In the genomic region with DNA sequence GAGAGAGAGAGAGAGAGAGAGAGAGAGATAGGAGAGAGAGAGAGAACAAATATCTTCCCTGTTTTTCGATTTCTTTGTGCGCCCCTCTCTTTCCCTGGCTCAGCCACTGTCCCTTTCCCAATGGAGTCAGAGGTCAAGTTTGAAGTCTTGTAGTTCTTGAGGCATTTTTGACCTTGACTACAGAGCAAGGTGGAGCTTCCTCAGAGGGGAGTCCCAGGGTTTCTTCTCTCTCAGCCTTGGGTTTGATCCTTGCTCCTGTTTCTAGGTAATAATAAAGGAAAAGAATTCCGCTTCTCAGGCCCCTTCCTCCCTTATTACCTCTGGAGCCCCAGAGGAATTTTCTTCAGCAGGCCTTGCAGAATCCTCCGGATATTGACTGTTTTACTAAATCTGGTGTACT, we compare ENCODE assay signal across 10 mouse cellular contexts. TPM values are rescaled to one million over a fixed set of nuclear protein-coding genes. Genes with fewer than 3 reads are reported as not detected.
DNase-seq lines count a peak whose midpoint lies in the region; ATAC-seq lines count a peak whose summit lies in the region.
"Had no signal": no experiment of that assay in that cellular context is flagged by ENCODE, and none has a peak within 500 bp of the region (broad histone marks: within the 10 kb centered on the region; RNA-seq: fewer than 3 reads in every experiment).

No protein-coding gene starts in this region.

- DNase-seq in liver, embryonic 11.5 days (ENCODE audit: low spot score): no peak
- no peak for DNase-seq in cerebellum, postnatal 25 days
- DNase-seq in kidney, adult 11 months: no peak
- DNase-seq: cerebellum, adult 11 months had no signal

- H3K4me2 ChIP-seq in liver, embryonic 11.5 days: peak overlapping the region; percentile 15; the same call in 1 of the 2 replicates
- H3K4me2 ChIP-seq in liver, embryonic 12.5 days: no peak overlapping the region
- H3K4me2 ChIP-seq in forebrain, embryonic 13.5 days: peak overlapping the region; percentile 76
- H3K4me2 ChIP-seq in limb, embryonic 13.5 days (replicated peaks): peak overlapping the region; percentile 98
- H3K4me2 ChIP-seq in stomach, embryonic 16.5 days (ENCODE audit: low read depth, low read length): peak overlapping the region; percentile 94

- H3K36me3 ChIP-seq in liver, embryonic 11.5 days (ENCODE audit: control insufficient read depth, insufficient read depth, low read length): no peaks in the 10 kb centered on the region
- H3K36me3 ChIP-seq in liver, embryonic 12.5 days: no peaks in the 10 kb centered on the region
- peaks cover 19% of the 10 kb centered on the region for H3K36me3 ChIP-seq in forebrain, embryonic 13.5 days (ENCODE audit: poor library complexity, severe bottlenecking)
- peaks cover 11% of the 10 kb centered on the region; the same call in 1 of the 2 replicates for H3K36me3 ChIP-seq in limb, embryonic 13.5 days
- H3K36me3 ChIP-seq in stomach, embryonic 16.5 days (ENCODE audit: control insufficient read depth, insufficient read depth, low read length): no peaks in the 10 kb centered on the region

- peaks cover 49% of the 10 kb centered on the region for H3K27me3 ChIP-seq in liver, embryonic 11.5 days (replicated peaks; ENCODE audit: control insufficient read depth, insufficient read depth, low read length)
- H3K27me3 ChIP-seq in liver, embryonic 12.5 days (replicated peaks): peaks cover 77% of the 10 kb centered on the region
- no peaks in the 10 kb centered on the region for H3K27me3 ChIP-seq in forebrain, embryonic 13.5 days
- no peaks in the 10 kb centered on the region for H3K27me3 ChIP-seq in limb, embryonic 13.5 days
- H3K27me3 ChIP-seq in stomach, embryonic 16.5 days (ENCODE audit: control insufficient read depth, insufficient read depth, low read length): no peaks in the 10 kb centered on the region

- 17% methylated on average over 4 of the region's 4 CpGs for WGBS in liver, embryonic 11.5 days
- 23% methylated on average over 4 of the region's 4 CpGs for WGBS in liver, embryonic 12.5 days (ENCODE audit: insufficient replicate concordance)
- WGBS in forebrain, embryonic 13.5 days: 0% methylated on average over 4 of the region's 4 CpGs
- 8% methylated on average over 4 of the region's 4 CpGs for WGBS in limb, embryonic 13.5 days
- WGBS in stomach, embryonic 16.5 days: 35% methylated on average over 4 of the region's 4 CpGs

- H3K4me1 ChIP-seq in liver, embryonic 11.5 days (replicated peaks; ENCODE audit: control insufficient read depth, insufficient read depth, low read length): peaks cover 5% of the 10 kb centered on the region; the same call in 1 of the 2 replicates
- H3K4me1 ChIP-seq in liver, embryonic 12.5 days: no peaks in the 10 kb centered on the region
- peaks cover 37% of the 10 kb centered on the region for H3K4me1 ChIP-seq in forebrain, embryonic 13.5 days
- peaks cover 38% of the 10 kb centered on the region for H3K4me1 ChIP-seq in limb, embryonic 13.5 days
- H3K4me1 ChIP-seq in stomach, embryonic 16.5 days (ENCODE audit: control insufficient read depth, insufficient read depth, low read length): peaks cover 13% of the 10 kb centered on the region

- H3K4me3 ChIP-seq in liver, embryonic 11.5 days (ENCODE audit: low read depth, low read length): no peak overlapping the region
- H3K4me3 ChIP-seq in liver, embryonic 12.5 days: no peak overlapping the region
- peak overlapping the region; percentile 75 for H3K4me3 ChIP-seq in forebrain, embryonic 13.5 days
- H3K4me3 ChIP-seq in limb, embryonic 13.5 days: peak overlapping the region; percentile 80
- peak overlapping the region; percentile 69 for H3K4me3 ChIP-seq in stomach, embryonic 16.5 days (replicated peaks; ENCODE audit: low read length)

- no peaks in the 10 kb centered on the region for H3K9me3 ChIP-seq in liver, embryonic 11.5 days (ENCODE audit: control insufficient read depth, low read length)
- no peaks in the 10 kb centered on the region for H3K9me3 ChIP-seq in liver, embryonic 12.5 days (replicated peaks)
- H3K9me3 ChIP-seq in forebrain, embryonic 13.5 days (replicated peaks): 0 out of 2 replicates have a peak, but pooled peaks cover under 1% of the 10 kb centered on the region
- H3K9me3 ChIP-seq in limb, embryonic 13.5 days: no peaks in the 10 kb centered on the region
- H3K9me3 ChIP-seq in stomach, embryonic 16.5 days (replicated peaks; ENCODE audit: control insufficient read depth, low read length): no peaks in the 10 kb centered on the region

- no peak overlapping the region for H3K27ac ChIP-seq in liver, embryonic 11.5 days (ENCODE audit: low read depth, low read length)
- H3K27ac ChIP-seq in liver, embryonic 12.5 days: no peak overlapping the region
- peak overlapping the region; percentile 88 for H3K27ac ChIP-seq in forebrain, embryonic 13.5 days
- peak overlapping the region; percentile 74; the same call in 1 of the 2 replicates for H3K27ac ChIP-seq in limb, embryonic 13.5 days
- peak overlapping the region; percentile 12; the same call in 1 of the 2 replicates for H3K27ac ChIP-seq in stomach, embryonic 16.5 days (ENCODE audit: low read length)
- H3K27ac ChIP-seq: gastrocnemius, adult 2 months had no signal

- ATAC-seq in liver, embryonic 11.5 days (replicated peaks; ENCODE audit: low FRiP score): no peak
- no peak for ATAC-seq in liver, embryonic 12.5 days
- no peak for ATAC-seq in forebrain, embryonic 13.5 days
- no peak for ATAC-seq in limb, embryonic 13.5 days (ENCODE audit: low FRiP score, low read depth)
- no peak for ATAC-seq in stomach, embryonic 16.5 days (ENCODE audit: insufficient read depth, low FRiP score)
- ATAC-seq in erythroblast, adult 5-6 weeks (replicated peaks; ENCODE audit: low FRiP score, poor library complexity, severe bottlenecking): no peak

- no peak overlapping the region for H3K9ac ChIP-seq in liver, embryonic 11.5 days (ENCODE audit: low read depth, low read length)
- no peak overlapping the region for H3K9ac ChIP-seq in liver, embryonic 12.5 days
- peak overlapping the region; percentile 90 for H3K9ac ChIP-seq in forebrain, embryonic 13.5 days
- H3K9ac ChIP-seq in limb, embryonic 13.5 days: peak overlapping the region; percentile 81
- H3K9ac ChIP-seq in stomach, embryonic 16.5 days (ENCODE audit: low read length): peak overlapping the region; percentile 81

RNA-seq across cellular contexts. Expression of a gene that starts 1.6 kb away (rescaled TPM):
- 44.0 and 50.5 TPM in 2 replicates for polyA plus RNA-seq in liver, embryonic 11.5 days (2014; fragmentation: Nextera tagmentation; extraction: Ambion mirVana)
- 12.4 and 14.3 TPM in 2 replicates for polyA plus RNA-seq in liver, embryonic 12.5 days (2016; fragmentation: Nextera tagmentation; extraction: Ambion mirVana)
- 319 and 349 TPM in 2 replicates for polyA plus RNA-seq in forebrain, embryonic 13.5 days (2015; fragmentation: Nextera tagmentation; extraction: Ambion mirVana)
- polyA plus RNA-seq in limb, embryonic 13.5 days (2015; fragmentation: Nextera tagmentation; extraction: Ambion mirVana): 344 and 367 TPM in 2 replicates
- polyA plus RNA-seq in stomach, embryonic 16.5 days (2015; fragmentation: Nextera tagmentation; extraction: Ambion mirVana): 375 and 392 TPM in 2 replicates
- total RNA-seq in erythroblast, adult 5-6 weeks (2015; ENCODE audit: low replicate concordance): not detected in 2 replicates
- total RNA-seq in erythroblast, adult 5-6 weeks (2017; ENCODE audit: low replicate concordance): not detected in 2 replicates
- total RNA-seq: gastrocnemius, adult 2 months had no signal

RNA-seq across cellular contexts. Expression of a gene that starts 48.8 kb away (rescaled TPM):
- 29.3 and 33.8 TPM in 2 replicates for polyA plus RNA-seq in liver, embryonic 11.5 days (2014; fragmentation: Nextera tagmentation; extraction: Ambion mirVana)
- polyA plus RNA-seq in liver, embryonic 12.5 days (2016; fragmentation: Nextera tagmentation; extraction: Ambion mirVana): 7.6 and 10.9 TPM in 2 replicates
- 20.9 and 30.9 TPM in 2 replicates for polyA plus RNA-seq in forebrain, embryonic 13.5 days (2015; fragmentation: Nextera tagmentation; extraction: Ambion mirVana)
- 129 and 140 TPM in 2 replicates for polyA plus RNA-seq in limb, embryonic 13.5 days (2015; fragmentation: Nextera tagmentation; extraction: Ambion mirVana)
- polyA plus RNA-seq in stomach, embryonic 16.5 days (2015; fragmentation: Nextera tagmentation; extraction: Ambion mirVana): 122 and 123 TPM in 2 replicates
- 2.3 and 3.3 TPM in 2 replicates for total RNA-seq in erythroblast, adult 5-6 weeks (2015; ENCODE audit: low replicate concordance)
- 0.42 and 2.5 TPM in 2 replicates for total RNA-seq in erythroblast, adult 5-6 weeks (2017; ENCODE audit: low replicate concordance)

Comparison
In these comparisons a context has a peak if more than half of its experiments do, and no peak if none do; other contexts are left out.
1. H3K27ac ChIP-seq: peak in forebrain, embryonic 13.5 days (single experiment), limb, embryonic 13.5 days (single experiment) and stomach, embryonic 16.5 days (single experiment); none in liver, embryonic 11.5 days (single experiment) and liver, embryonic 12.5 days (single experiment).
2. H3K4me3 ChIP-seq: peak in forebrain, embryonic 13.5 days (single experiment), limb, embryonic 13.5 days (single experiment) and stomach, embryonic 16.5 days (single experiment); none in liver, embryonic 11.5 days (single experiment) and liver, embryonic 12.5 days (single experiment).
3. H3K9ac ChIP-seq: peak in forebrain, embryonic 13.5 days (single experiment), limb, embryonic 13.5 days (single experiment) and stomach, embryonic 16.5 days (single experiment); none in liver, embryonic 11.5 days (single experiment) and liver, embryonic 12.5 days (single experiment).